Mouse (Mus musculus): ENCODE measurements around the gene Slc2a1.

Gene Slc2a1

GRCm38 (mm10) chr4:119108495-119109408 is at the start of gene Slc2a1:
TSS of gene Slc2a1 (plus strand) at chr4:119108711.
- in situ Hi-C loops (cut with MboI; ENCODE audit: low pct_unique_long_range_greater_than_20kb in 1 of 2, low sequenced_read_pairs in 2 of 2, unreplicated experiment in 1 of 2) = no loop called here

DNA sequence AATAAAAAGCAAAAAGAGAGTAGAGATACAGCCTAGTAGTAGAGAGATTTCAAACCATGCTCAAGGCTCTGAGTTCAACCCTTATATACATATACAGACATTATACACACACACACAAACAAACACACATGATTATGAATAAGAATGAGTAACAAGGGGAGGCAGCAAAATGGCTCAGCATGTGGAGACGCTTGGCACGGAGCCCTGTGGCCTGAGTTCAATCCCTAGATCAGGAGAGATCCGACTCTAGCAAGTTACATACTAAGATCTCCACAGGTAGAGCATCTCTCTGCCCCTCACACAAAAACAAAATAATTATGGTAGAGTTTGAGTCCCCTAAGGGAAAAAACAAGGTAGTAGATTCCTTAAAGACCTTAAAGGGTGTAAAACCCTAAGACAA is 41.7 kb upstream of the Slc2a1 start:
- in situ Hi-C loops (cut with MboI; ENCODE audit: low pct_unique_long_range_greater_than_20kb in 1 of 2, low sequenced_read_pairs in 2 of 2, unreplicated experiment in 1 of 2) = loop anchor here (5.0 to 10.0 kb wide), 2 partner anchors 52 to 59 kb away; no protein-coding TSS in a partner anchor

DNA sequence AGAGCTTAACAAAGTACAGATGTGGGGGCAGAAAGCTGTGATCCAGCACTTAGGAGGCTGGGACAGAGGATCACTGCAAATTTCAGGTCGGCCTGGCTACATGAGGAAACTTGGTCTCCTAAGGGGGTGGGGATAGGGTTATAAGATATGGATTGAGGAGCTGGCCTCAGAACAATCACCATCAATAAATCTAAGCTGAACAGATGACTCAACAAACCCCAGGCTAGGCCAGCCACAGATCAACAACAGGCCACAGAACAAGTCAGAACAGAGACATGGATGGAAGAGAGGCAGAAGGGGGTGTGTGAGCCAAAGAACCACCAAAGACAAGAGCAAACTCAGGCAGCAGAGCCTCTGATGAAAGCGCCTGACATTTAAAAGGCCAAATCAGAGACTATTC is 41.3 kb upstream of the Slc2a1 start:
- in situ Hi-C loops (cut with MboI; ENCODE audit: low pct_unique_long_range_greater_than_20kb in 1 of 2, low sequenced_read_pairs in 2 of 2, unreplicated experiment in 1 of 2) = loop anchor here (5.0 to 10.0 kb wide), 2 partner anchors 52 to 60 kb away; no protein-coding TSS in a partner anchor

GRCm38 (mm10) chr4:119068918-119069317 is 39.6 kb upstream of the Slc2a1 start:
- in situ Hi-C loops (cut with MboI; ENCODE audit: low pct_unique_long_range_greater_than_20kb in 1 of 2, low sequenced_read_pairs in 2 of 2, unreplicated experiment in 1 of 2) = loop anchor here (5.0 to 10.0 kb wide), 2 partner anchors 54 to 62 kb away; no protein-coding TSS in a partner anchor

DNA sequence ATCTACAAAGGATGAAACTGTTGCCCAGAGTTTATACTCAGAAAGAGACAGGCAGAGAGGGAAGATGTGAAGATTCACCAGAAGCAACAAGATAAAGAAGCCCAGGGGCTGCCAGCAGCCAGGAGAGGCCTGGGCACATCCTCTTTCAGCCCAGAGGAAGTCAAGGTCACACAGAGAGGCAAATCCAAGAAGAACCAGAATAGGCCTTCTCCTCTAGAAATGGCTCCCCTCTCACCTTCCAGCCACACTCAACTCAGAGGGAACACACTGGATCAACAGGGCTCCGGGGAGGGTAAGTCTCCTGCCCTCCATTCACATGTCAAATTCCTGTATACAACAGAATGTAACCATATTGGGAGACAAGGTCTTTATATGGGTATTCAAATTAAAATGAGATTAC is 38.3 kb upstream of the Slc2a1 start:
- in situ Hi-C loops (cut with MboI; ENCODE audit: low pct_unique_long_range_greater_than_20kb in 1 of 2, low sequenced_read_pairs in 2 of 2, unreplicated experiment in 1 of 2) = no loop called here

DNA sequence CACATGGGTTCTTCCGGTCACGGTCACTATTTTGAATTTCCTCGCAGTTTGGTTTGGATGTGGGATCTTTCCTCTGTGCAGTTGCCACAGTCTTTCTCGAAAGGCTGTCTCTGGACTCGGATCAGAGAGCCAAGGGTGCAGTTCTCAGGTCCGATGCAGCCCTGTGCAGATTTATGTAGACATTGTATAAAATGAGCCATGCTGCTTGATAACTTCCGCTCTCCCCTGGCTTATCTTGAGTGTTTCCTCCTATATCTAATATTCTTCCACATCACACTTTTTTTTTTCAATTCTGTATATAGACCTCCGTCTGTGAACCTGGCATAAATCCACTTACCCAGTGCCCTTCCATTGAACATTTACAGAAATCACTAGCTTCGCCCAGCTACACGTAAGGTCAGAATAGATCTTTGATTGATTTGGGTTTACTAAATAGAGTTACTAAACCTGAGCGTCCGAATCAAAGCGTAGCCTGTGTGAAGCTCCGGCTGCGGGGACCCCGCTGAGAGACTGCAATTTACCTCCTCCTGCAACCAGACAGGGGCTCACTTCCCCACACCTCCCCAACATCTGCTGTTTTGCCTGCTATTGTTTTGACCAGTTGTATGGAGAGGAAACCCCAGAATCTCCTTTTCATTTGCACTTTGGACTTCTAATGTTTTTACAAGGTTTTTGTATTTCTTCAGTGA is 37.4 kb upstream of the Slc2a1 start:
- in situ Hi-C loops (cut with MboI; ENCODE audit: low pct_unique_long_range_greater_than_20kb in 1 of 2, low sequenced_read_pairs in 2 of 2, unreplicated experiment in 1 of 2) = no loop called here

DNA sequence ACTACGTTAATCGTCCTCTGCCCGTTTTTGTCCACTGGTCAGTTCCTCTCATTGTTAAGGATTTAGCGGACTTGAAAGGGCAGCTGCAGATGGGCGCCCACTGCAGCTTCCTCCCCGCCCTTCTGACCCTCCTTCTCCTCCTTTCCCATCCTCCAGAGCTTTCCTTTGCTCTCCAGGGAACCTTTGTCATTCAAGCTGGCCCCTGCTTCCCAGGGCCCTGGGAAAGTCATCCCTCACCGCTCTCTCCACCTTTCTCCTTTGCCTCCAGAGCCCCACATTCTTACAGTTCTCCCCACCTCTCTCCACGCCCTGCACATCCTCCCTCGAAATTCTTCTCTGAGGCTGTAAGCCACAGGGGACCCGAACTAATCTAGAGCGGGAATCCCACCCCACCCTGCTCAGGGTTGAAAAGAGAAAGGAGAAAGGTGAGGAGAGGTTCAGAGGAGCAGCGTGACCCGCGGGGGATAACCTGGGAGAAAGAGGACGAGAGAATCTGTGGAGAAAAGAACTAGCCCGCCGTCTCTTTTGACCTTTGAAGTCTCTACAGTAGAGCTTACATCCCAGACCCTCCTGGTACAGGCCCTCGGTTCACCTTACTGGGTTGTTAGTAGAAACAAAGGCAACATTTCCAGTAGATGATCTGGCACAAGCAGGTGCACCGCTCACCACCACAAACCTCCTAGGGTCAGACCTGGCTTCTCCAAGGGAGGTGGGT is 36.7 kb upstream of the Slc2a1 start:
- in situ Hi-C loops (cut with MboI; ENCODE audit: low pct_unique_long_range_greater_than_20kb in 1 of 2, low sequenced_read_pairs in 2 of 2, unreplicated experiment in 1 of 2) = no loop called here

DNA sequence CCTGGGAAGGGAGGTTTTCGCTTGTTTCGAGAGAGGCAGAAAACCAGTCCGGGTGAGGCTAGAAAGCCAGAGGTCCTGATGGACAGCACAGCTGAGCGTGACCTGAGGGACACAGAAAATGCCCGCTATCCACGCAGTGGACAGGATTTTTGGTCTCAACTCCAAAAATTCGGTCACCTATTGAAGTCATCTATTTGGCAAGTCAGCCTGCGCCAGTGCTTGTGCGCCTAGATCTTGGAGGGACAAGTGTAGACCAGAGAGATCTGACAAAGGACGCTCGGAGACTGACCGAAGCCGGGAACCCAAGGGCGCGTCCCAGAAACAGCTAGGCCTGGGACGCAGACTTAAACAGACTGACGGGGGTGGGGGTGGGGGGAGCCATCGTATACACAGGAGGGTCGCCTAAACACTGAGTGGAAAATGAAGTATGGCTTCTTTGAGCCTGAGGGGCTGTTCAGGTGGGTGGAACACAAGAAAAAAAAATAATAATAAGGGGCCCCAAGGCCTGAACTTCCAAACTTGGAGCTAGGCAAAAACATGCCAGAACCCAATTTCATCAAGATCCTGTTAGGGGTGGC is 36.1 kb upstream of the Slc2a1 start:
- in situ Hi-C loops (cut with MboI; ENCODE audit: low pct_unique_long_range_greater_than_20kb in 1 of 2, low sequenced_read_pairs in 2 of 2, unreplicated experiment in 1 of 2) = no loop called here

- in situ Hi-C loops (cut with MboI; ENCODE audit: low pct_unique_long_range_greater_than_20kb in 1 of 2, low sequenced_read_pairs in 2 of 2, unreplicated experiment in 1 of 2) = no loop called here
Measured at GRCm38 (mm10) chr4:119072941-119073451, 35.5 kb upstream of the Slc2a1 start.

DNA sequence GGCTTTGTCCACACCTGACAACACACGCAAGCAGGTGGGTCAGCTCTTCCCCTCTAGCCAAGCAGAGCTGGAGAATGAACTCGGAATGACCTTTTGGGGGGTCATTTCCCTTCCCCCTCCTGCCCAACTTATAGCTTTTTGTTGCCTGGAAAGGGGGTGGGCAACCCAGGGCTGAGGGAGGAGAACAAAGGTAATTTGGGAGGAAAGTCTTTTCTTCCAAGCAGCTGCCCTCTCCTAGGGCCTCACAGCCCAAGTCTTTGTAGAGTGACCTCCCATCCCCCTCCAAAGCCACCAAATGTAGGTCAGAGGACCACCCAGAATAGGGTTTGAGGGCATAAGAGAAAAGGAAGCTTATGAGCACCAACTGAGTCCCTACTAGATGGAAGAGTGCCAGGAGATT is 34.9 kb upstream of the Slc2a1 start:
- in situ Hi-C loops (cut with MboI; ENCODE audit: low pct_unique_long_range_greater_than_20kb in 1 of 2, low sequenced_read_pairs in 2 of 2, unreplicated experiment in 1 of 2) = no loop called here

DNA sequence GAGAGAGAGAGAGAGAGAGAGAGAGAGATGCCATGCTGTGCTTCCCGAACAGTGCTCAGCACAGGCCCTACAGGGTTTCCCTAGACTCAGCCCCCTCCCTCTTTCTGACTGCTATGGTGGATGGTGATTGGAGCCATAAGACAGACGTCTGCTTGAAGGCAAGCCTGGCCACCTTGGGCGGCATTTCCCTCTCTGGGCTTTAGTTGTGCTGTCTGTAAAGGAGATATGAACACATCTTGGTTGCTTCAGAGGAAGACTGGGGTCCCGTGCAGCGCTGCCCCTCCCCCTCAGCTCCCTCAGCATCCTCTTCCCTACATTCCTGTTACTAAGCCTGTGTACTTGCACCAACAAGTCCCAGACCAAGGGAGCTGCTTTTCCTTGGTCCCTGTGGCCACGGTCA is 33.9 kb upstream of the Slc2a1 start:
- in situ Hi-C loops (cut with MboI; ENCODE audit: low pct_unique_long_range_greater_than_20kb in 1 of 2, low sequenced_read_pairs in 2 of 2, unreplicated experiment in 1 of 2) = no loop called here

DNA sequence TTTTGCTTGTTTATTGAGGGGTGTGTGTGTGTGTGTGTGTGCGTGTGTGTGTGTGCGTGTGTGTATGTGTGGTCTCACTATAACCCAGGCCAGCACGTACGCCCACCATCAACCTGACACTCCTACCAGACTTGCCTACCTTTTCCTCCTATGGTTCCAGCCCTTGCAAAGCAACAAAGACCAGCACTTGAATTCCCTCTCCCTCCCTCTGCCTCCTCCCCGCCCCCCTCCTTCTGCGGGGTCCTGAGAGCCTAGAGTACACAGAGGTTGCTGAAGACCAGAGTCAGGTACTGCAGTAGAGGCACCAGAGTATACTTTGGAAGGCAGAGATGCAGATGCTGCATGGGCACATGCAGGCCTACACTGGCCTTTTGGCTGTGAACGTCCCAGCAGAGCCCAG is 33.2 kb upstream of the Slc2a1 start:
- in situ Hi-C loops (cut with MboI; ENCODE audit: low pct_unique_long_range_greater_than_20kb in 1 of 2, low sequenced_read_pairs in 2 of 2, unreplicated experiment in 1 of 2) = no loop called here

DNA sequence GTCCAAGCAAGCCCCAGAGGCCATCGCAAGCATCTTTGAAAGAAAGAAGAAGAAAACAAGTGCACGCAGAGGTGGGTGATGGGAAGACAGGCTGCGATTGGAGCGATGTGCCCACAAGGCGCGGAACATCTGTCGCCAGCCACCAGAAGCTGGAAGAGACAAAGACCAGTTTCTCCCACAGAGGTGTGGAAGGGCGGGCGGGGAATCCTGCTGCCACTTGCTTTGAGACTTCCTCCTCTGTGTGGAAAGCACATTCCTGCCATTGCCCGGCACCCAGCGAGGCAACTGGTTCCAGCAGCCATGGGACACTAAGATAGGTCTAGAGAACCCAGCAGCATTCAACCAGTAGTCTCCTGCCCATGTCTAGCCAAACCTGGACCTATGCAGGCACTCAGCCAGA is 32.2 kb upstream of the Slc2a1 start:
- in situ Hi-C loops (cut with MboI; ENCODE audit: low pct_unique_long_range_greater_than_20kb in 1 of 2, low sequenced_read_pairs in 2 of 2, unreplicated experiment in 1 of 2) = no loop called here

GRCm38 (mm10) chr4:119077084-119077682 is 31.3 kb upstream of the Slc2a1 start:
- in situ Hi-C loops (cut with MboI; ENCODE audit: low pct_unique_long_range_greater_than_20kb in 1 of 2, low sequenced_read_pairs in 2 of 2, unreplicated experiment in 1 of 2) = no loop called here

- in situ Hi-C loops (cut with MboI; ENCODE audit: low pct_unique_long_range_greater_than_20kb in 1 of 2, low sequenced_read_pairs in 2 of 2, unreplicated experiment in 1 of 2) = no loop called here
Measured at GRCm38 (mm10) chr4:119079928-119080327, 28.6 kb upstream of the Slc2a1 start.

DNA sequence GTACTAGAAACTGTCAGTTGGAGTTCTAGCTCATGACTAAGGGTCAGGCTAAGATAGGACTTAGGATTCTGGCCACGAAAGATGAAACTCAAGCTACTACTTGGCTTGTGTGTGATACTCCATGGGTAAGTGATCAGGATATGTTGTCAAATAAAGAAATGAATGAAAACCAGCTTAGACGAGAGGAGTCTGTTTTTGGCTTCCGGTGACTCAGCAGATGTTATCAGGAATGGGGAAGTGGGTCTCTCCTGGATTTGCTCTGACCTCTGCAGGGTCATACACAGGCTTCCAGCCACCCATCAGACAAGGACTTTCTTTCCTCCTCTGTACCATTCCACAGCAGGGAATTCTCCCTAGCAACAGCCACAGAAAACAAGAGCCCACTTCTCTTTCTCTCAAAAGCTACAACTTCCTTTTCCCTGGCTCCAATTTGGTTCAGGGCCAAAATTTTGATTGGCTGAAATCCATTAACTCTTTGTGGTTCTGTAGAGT is 25.7 kb upstream of the Slc2a1 start:
- in situ Hi-C loops (cut with MboI; ENCODE audit: low pct_unique_long_range_greater_than_20kb in 1 of 2, low sequenced_read_pairs in 2 of 2, unreplicated experiment in 1 of 2) = no loop called here

DNA sequence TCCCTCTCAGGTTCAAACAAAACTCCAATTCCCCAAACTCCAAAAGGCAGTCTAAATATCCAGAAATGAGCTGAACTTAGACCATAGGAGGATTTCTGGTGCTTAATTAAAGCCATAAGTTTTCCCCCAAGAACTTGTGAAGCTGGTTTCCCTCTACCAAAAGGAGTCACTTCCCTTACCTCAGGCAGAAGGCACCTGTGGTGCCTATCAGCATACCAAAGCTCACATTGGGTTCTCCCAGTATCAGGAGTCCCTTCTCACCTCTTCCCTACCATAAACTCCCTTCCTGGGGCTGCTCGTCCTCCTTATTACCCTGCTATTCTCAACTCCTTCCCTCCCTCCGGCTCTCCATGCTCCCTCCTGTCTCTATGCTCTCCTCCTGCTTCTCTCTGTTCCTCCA is 20.1 kb upstream of the Slc2a1 start:
- in situ Hi-C loops (cut with MboI; ENCODE audit: low pct_unique_long_range_greater_than_20kb in 1 of 2, low sequenced_read_pairs in 2 of 2, unreplicated experiment in 1 of 2) = no loop called here

DNA sequence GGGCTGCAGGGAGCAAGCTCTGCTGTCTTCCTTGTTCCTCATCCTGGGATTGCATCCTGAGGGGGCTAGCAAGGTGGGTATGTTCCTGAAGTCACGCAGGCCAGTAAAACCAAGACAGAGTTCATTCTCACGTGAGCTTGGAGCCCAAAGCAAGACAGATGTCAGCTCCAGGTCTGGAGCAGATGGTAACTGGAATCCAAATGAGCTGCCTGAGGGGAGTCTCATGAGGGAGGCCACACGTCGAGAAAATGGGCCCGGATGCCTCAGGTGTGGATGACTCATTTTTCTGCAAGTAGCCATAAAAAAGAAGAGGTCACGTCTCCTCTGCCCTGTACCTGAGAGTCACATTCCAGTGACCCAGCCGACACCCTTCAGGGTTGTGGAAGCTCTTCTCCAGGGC is 14.6 kb upstream of the Slc2a1 start:
- in situ Hi-C loops (cut with MboI; ENCODE audit: low pct_unique_long_range_greater_than_20kb in 1 of 2, low sequenced_read_pairs in 2 of 2, unreplicated experiment in 1 of 2) = no loop called here
